Mouse (Mus musculus): ENCODE data around the gene Dhx9. TPM values are rescaled to one million over a fixed set of nuclear protein-coding genes. Genes with fewer than 3 reads are reported as not detected.
"Not testable (repeated sequence)": the region's sequence is repeated elsewhere in the genome, so short reads cannot be mapped to it uniquely, and the experiment has no call there.

Gene Dhx9
- total RNA-seq, 2 experiments from 2014 or later: 47.0 to 53.6 TPM

- intact Hi-C loops (cut with DNase I): no loop called here
- DNase-seq (ENCODE audit: low spot score): no peak
These were observed 56.3 kb downstream of the Dhx9 start for GRCm38 (mm10) chr1:153431158-153431557.

- intact Hi-C loops (cut with DNase I): no loop called here
- peak; percentile 33 for DNase-seq (ENCODE audit: low spot score)
These were observed 62.5 kb downstream of the Dhx9 start, which contains the start of gene Shcbp1l for GRCm38 (mm10) chr1:153424770-153425584. Shcbp1l (plus strand) TSS chr1:153425162.

GRCm38 (mm10) chr1:153424271-153424670, 63.2 kb downstream of the Dhx9 start:
- DNase-seq (ENCODE audit: low spot score): no peak

GRCm38 (mm10) chr1:153417805-153418204, 69.7 kb downstream of the Dhx9 start:
- DNase-seq (ENCODE audit: low spot score); intact Hi-C loops (cut with DNase I): not testable (repeated sequence)

More at GRCm38 (mm10) chr1:153424271-153424670, 63.2 kb downstream of the Dhx9 start:
- intact Hi-C loops (cut with DNase I): no loop called here

GRCm38 (mm10) chr1:153416271-153416832, 71.1 kb downstream of the Dhx9 start:
- DNase-seq (ENCODE audit: low spot score); intact Hi-C loops (cut with DNase I): not testable (repeated sequence)

DNA sequence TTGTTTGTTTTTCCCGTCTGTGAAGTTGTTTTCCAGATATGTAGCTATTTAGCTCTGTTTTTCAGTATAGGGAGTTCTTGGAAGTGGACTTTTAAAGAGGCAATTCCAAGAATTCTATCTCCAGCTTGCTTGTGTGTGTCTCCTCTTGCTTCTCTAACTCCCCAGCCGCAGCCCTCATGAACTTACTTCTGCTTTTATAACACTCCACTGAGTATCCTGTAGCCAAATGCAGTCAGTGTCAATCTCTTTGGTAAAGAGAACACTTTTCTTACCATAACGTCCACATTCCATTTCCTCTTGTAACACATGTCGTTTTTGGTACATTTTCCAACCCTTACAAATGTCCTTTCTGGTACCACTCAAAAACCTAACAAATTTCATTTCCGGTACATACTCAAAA, 71.7 kb downstream of the Dhx9 start:
- DNase-seq (ENCODE audit: low spot score); intact Hi-C loops (cut with DNase I): not testable (repeated sequence)

- intact Hi-C loops (cut with DNase I): no loop called here
- peak; percentile 63 for DNase-seq (ENCODE audit: low spot score)
These were observed 72.5 kb downstream of the Dhx9 start for GRCm38 (mm10) chr1:153414962-153415361.

GRCm38 (mm10) chr1:153414114-153414723, 73.2 kb downstream of the Dhx9 start:
- DNase-seq (ENCODE audit: low spot score): peak; percentile 78
- intact Hi-C loops (cut with DNase I): not testable (repeated sequence)

DNA sequence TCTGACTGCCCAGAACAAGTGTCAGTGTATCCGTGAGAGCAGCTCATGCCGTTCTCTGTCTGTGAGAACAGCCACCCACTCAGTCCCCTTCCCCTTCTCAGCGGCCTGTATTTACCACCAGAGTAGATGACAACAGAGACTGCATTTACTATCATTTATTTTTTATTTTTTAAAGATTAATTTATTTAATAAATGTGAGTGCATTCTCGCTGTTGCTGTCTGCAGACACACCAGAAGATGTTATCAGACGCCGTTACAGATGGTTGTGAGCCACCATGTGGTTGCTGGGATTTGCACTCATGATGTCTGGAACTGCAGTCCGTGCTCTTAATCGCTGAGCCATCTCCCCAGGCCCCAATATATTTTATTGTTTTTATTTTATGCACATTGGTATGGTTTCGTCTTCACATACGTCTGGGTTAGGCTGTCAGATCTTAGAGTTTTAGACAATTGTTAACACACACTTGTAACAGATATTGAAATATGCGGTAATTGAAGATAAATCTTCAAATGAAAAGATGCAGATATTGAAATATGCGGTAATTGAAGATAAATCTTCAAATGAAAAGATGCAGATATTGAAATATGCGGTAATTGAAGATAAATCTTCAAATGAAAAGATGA, 74.0 kb downstream of the Dhx9 start:
- intact Hi-C loops (cut with DNase I); DNase-seq (ENCODE audit: low spot score): not testable (repeated sequence)

DNA sequence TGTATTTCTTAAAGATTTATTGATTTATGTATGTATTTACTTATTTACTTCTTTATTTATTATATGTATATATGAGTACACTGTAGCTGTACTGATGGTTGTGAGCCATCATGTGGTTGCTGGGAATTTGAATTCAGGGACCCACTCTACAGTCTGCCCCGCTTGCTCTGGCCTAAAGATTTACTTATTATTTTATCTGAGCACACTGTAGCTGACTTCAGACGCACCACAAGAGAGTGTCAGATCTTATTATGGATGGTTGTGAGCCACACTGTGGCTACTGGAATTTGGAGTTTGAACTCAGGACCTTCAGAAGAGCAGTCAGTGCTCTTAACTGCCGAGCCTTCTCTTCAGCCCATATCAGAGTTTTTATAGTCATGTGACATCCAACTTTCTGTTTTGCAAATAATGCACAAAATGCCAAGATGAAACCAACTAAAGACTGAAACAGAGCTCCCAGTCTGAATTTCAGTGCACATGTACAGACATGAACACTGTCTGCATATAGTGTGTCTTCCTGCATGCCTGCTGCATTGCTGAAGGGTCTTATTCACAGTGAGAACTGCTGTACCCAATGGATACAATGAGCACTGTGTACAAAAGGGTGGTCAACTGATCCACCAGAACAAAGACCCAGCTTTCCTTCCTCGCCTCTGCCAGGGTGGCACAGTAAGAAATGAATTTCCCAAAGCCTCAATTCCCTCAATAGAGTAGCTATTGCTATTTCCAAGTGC, 74.6 kb downstream of the Dhx9 start:
- intact Hi-C loops (cut with DNase I): not testable (repeated sequence)

GRCm38 (mm10) chr1:153411723-153412122, 75.7 kb downstream of the Dhx9 start:
- intact Hi-C loops (cut with DNase I): no loop called here
- no peak for DNase-seq (ENCODE audit: low spot score)

More for the DNA sequence above, 74.6 kb downstream of the Dhx9 start:
- DNase-seq (ENCODE audit: low spot score): not testable (repeated sequence)

GRCm38 (mm10) chr1:153410915-153411314, 76.5 kb downstream of the Dhx9 start:
- intact Hi-C loops (cut with DNase I); DNase-seq (ENCODE audit: low spot score): not testable (repeated sequence)

DNA sequence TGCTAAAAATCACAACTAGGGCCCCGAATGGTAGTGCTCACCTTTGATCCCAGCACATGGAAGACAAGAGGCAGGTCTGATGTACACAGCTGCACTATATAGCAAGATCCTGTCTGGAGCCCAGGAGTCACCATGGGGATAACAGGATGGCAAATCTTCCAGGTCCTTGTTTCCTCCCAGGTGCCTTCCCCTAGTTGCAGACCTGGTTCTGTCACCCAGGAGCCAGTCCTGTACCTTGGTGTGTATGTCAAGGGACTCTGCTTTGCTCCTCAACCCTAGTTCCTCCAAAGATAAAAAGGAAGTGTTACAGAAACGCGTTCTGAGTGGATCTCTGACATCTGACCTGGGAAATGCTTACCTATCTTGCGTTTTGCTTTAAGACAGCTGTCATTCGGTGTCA, 79.2 kb downstream of the Dhx9 start:
- DNase-seq (ENCODE audit: low spot score); intact Hi-C loops (cut with DNase I): not testable (repeated sequence)

DNA sequence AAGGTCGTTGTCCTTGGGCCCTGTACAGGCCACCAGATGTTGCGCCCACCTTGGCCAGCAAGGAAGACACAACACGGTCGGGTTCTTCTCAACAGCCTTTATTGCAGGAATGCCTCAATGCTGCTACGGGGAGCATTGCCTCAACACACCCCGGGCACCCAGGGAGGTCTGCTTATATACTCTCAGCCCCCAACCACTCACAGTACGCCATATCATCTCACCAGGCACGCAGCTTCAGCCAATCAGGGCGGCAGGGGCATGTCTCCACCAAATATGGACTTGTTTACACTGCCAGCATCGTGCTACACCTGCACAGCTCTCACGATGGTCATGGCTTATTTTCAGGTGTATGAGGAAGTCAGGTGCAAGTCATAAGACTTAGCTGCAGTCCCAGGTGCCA, 79.8 kb downstream of the Dhx9 start:
- DNase-seq (ENCODE audit: low spot score); intact Hi-C loops (cut with DNase I): not testable (repeated sequence)

Other genes with a start within 250 kb of the Dhx9 start
- gene Lamc1, start 154.9 kb downstream of the Dhx9 start, total RNA-seq (2021): 100 to 1,000 TPM; 173 to 205 TPM
- gene Shcbp1l, start 62.5 kb downstream of the Dhx9 start, total RNA-seq (2021): not detected
- 1 to 10 TPM; 1.1 to 1.3 TPM for gene Npl, start 62.4 kb upstream of the Dhx9 start, total RNA-seq (2021)
- not detected for gene Rgs8, start 165.4 kb upstream of the Dhx9 start, total RNA-seq (2021)

Measured in heart, postnatal 25 days (tissue).